Mouse (Mus musculus) Muller cell, postnatal 12 days (primary cell): ENCODE data around the gene Gorab.
A peak's percentile ranks its signal among the peaks of the same experiment; 100 is the strongest.

Source experiments
- DNase-seq: peaks from one replicate; pipeline ENCODE4 v3.0.0-alpha.2; 2015; ENCODE audit errors: inconsistent ontology term

Gene Gorab

DNA sequence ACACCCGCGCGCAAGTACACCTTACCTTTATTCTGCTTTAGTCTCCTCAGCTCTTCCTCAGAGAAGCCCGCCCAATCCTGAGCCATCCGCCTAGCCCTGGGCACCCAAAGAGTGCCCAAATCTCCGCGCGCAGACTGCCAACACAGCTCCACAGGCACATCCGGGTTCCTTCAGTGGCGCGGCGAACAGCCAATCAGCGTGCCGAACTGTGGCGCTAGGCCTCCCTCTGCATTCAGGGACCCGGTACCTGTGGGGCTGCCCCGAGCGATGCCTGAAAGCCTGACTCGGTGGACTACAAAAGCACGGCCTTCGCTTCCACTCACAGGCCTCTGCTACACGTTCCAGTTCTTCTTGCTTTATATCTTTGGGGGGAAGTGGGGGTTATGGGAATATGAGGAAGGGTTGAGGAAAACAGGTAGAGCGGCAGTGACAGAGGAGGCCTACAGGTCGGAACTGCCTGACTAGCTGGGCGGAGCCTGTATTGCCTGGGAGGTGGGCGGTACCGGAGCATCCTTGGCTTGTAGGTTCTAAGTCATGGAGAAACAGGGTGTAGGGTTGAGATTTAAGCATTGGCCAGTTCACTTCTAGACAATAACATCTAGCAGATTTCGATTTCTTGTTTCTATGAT, at the start of gene Gorab:
Gene Gorab (minus strand): TSS at position 172 of the 629 bp plus-strand sequence.
- DNase-seq, result peak; percentile 97

DNA sequence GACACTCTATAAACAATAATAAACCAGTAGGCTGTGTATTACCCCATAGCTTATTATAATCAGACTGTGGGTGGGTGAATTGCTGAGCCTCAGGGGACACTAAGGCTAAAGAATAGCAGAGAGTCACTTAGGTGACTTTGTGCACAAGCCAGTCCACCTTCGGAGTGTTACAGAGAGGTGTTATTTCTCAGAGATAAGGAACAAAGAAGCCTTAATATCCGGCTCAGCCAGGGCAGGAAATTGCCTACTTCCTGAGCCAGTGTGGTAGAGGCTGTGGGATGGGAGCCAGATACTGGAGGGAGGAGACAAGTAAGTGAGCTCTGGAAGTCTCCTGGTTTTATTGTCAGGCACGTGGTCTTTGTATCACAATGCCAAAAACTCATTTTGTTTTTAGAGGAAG, 40.4 kb upstream of the Gorab start:
- no peak for DNase-seq

DNA sequence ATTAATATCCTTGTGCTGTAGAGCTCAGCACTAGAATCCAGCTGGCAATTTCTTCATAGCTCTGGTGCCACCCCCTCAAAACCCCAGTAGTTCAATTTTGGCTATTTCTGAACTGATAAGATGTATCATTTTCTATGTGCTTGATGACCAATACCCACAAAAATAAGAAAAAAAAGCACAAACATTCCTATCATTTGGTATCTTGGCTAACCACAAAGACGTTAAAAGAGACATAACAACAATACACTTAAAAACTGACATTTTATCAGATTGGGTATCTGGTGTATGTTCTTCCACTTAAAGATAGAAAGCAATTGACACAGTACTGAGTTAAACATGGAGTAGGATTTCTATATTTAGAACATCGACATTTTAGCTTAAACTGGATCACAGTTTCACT, 35.5 kb upstream of the Gorab start:
- no peak for DNase-seq

- no peak for DNase-seq
These were observed 20.1 kb upstream of the Gorab start for GRCm38 (mm10) chr1:163423467-163424014.

GRCm38 (mm10) chr1:163417191-163417590, 13.7 kb upstream of the Gorab start:
- no peak for DNase-seq

DNA sequence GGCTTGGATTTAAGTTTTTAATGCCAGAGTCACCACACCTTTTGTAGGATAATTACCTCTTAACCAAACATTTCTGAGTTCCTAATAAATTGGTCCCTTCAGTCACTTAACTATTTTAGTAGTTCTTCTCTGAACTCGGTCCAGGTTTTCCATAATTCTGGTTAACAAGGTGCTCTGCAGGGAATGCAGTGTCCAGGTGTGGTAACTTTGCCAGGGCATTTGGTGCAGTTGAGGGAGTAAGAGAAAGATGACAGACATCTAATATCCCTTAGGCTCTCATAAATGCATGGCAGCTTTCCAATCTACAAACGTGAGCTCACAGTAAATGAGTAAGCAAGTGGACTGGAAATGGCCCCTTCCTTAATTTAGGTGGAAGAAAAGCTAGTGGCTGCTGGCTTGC, 10.7 kb upstream of the Gorab start:
- DNase-seq, result no peak

GRCm38 (mm10) chr1:163406203-163406602, 2.7 kb upstream of the Gorab start:
- DNase-seq, result no peak

DNA sequence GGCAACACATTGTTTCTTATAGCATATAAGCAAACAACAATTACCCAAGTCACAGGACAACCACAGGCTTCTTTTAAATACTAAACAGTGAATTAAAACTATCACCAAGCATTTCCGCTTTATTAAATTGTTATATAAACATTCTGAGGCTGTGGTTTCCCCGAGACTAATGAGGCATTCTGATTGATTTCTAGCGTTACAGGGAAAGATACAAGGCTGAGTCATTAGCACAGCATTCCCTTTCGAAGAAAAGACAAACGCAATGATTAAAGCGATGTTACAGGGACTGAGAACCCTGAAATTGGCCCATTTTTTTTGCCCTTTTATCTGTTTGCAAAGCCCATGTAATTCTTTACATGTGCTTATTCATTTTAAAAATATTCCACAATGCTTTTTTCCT, 12.1 kb downstream of the Gorab start:
- DNase-seq, result peak; percentile 93

GRCm38 (mm10) chr1:163390044-163390443, 13.4 kb downstream of the Gorab start:
- no peak for DNase-seq

- DNase-seq, result no peak
These were observed 17.3 kb downstream of the Gorab start for GRCm38 (mm10) chr1:163386196-163386595.

- no peak for DNase-seq
These were observed 19.9 kb downstream of the Gorab start for GRCm38 (mm10) chr1:163383442-163384027.

- DNase-seq, result no peak
These were observed 21.3 kb downstream of the Gorab start for GRCm38 (mm10) chr1:163382048-163382719.

- DNase-seq, result peak; percentile 30
These were observed 22.9 kb downstream of the Gorab start for GRCm38 (mm10) chr1:163380591-163380990.

DNA sequence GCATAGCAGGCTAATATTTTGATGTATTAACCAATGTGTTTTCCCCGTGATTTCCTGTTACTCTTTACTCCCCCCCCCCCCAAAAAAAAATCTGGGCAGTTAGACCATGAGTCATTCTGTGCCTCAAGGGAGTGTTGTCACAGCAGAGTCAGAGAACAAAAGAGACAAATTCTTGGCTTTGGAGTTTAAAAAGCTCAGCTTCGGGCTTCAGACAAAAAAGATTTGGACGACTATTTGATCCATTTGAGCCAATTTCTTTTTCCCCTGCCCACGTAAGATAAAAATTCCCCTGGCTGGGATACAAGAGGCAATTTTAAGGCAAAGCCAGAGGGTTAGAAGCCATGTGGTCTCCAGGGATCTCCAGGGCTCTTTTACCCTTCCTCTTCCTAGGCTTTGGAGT, 23.4 kb downstream of the Gorab start:
- peak; percentile 98 for DNase-seq

- no peak for DNase-seq
These were observed 25.5 kb downstream of the Gorab start for GRCm38 (mm10) chr1:163377924-163378323.

GRCm38 (mm10) chr1:163376818-163377581, 26.5 kb downstream of the Gorab start:
- DNase-seq, result no peak

GRCm38 (mm10) chr1:163374455-163374854, 29.0 kb downstream of the Gorab start:
- no peak for DNase-seq

DNA sequence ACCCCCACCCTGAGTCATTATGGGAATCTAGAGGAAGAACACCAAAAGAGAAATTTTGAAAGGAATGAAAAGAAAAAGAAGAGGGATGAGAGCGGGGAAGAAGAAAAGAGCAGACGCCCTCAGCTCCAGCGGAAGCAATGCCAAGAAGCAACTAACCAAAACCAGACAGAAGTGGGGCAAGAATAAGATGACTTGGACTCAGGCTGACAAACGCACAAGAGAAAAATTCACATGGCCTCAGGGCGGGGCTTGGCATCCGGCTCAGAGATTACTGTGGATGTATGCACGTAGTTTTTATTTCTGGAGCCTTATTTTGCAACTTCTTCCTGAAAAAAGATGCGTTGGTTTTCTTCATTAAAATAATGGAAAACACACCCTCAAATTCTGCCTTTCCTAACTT, 41.3 kb downstream of the Gorab start:
- DNase-seq, result no peak

DNA sequence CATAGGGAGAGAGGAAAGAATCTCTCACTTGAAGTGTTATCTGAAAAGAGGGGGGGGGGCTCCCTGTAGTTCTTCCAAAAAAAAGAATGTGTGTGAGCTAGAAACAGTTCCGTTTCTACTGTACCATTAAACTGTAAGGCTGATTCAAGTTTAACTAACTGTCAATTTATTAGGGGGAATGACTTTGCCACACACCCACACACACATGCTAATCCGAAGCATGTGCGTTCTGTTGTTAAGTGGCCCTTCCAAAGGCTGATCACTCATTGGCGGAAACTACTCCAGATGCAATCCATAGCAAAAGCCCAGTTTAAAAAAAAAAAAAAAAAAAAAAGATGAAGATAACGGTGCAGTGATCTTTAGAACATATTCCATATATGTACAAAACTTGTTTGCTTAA, 42.1 kb downstream of the Gorab start:
- no peak for DNase-seq

DNA sequence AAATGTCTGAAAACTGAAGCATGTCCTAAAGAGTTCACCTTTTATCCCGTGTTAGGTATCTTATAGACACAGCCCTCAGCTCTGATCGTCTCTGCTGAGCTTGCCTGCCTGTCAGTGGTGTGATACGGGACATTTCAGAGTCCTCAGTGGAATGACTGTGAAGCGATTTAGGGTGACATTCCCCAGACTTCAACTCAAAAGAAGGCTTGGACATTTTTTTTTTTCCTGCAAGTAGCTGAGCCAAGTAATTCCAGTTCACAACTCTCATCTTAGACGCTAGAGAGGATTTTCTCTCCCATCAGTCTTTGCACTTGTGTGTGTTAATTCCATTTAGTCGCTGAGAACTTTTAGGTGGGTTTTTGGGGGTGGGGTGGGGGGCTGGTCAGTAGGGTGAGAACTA, 42.7 kb downstream of the Gorab start:
- DNase-seq, result no peak

GRCm38 (mm10) chr1:163359521-163359920, 43.9 kb downstream of the Gorab start:
- no peak for DNase-seq

DNA sequence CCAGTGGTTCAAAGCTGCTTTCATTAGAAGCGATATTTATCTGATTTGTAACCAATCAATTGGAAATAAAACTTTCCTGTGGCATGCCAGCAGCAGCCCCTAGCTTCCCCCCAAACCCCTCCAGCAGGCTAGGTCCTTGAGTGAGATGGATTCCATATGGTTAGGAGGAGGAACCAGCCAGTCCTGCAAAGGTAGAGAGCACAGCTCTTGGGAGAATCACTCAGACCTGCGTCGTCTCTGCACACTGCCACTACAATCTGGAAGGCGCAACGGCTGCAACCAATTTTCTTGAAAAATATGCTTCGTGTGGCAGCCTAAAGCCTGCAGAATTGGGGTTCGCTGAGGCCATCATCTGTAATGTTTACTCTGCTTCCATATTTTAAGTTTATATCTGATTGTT, 45.3 kb downstream of the Gorab start:
- DNase-seq, result no peak
